Mouse (Mus musculus): ENCODE results near the gene Nr4a3. TPM values are rescaled to one million over a fixed set of nuclear protein-coding genes. Genes with fewer than 3 reads are reported as not detected.

The Nr4a3 gene
- total RNA-seq, 1 experiment, result 0.09 TPM

- H3K27ac ChIP-seq (ENCODE audit: insufficient read depth, low read depth, low read length, poor library complexity, severe bottlenecking), result no peak overlapping the region
- DNase-seq (ENCODE audit: low read depth, low spot score), result no peak
- no peaks in the 10 kb centered on the region for H3K9me3 ChIP-seq (ENCODE audit: control insufficient read depth, insufficient read depth, low read depth, low read length)
- H3K4me1 ChIP-seq (ENCODE audit: control insufficient read depth in 2 of 2, insufficient read depth in 2 of 2, low read length in 2 of 2, poor library complexity in 1 of 2), result no peaks in the 10 kb centered on the region
- H3K9ac ChIP-seq (ENCODE audit: insufficient read depth, low read depth, low read length, poor library complexity, severe bottlenecking), result no peak overlapping the region
- H3K4me3 ChIP-seq (ENCODE audit: insufficient read depth in 1 of 2, low read depth in 1 of 2, low read length in 2 of 2, poor library complexity in 1 of 2, severe bottlenecking in 1 of 2), result no peak overlapping the region
- H3K36me3 ChIP-seq (ENCODE audit: control insufficient read depth, insufficient read depth, low read length, poor library complexity, severe bottlenecking), result no peaks in the 10 kb centered on the region
- no peak for TF ChIP-seq ZC3H11A (IDR thresholded peaks at IDR 0.05; ENCODE audit: borderline replicate concordance, low read depth, low read length)
- no peak for TF ChIP-seq ZNF384 (IDR thresholded peaks at IDR 0.05; ENCODE audit: low read depth, low read length)
- TF ChIP-seq CHD2 (IDR thresholded peaks at IDR 0.05; ENCODE audit: low read depth, low read length), result no peak
- no peak for TF ChIP-seq MAFK (IDR thresholded peaks at IDR 0.05; ENCODE audit: insufficient read depth, low read depth, low read length)
- no peak for TF ChIP-seq HCFC1 (IDR thresholded peaks at IDR 0.05; ENCODE audit: borderline replicate concordance, insufficient read depth, low read length)
- in situ Hi-C loops (cut with MboI; ENCODE audit: low sequenced_read_pairs in 2 of 2, unreplicated experiment in 2 of 2), result no loop called here
Measured at GRCm38 (mm10) chr4:48073325-48073724, 28.4 kb downstream of the Nr4a3 start.

GRCm38 (mm10) chr4:48074451-48075240, 29.7 kb downstream of the Nr4a3 start:
- no peak for TF ChIP-seq HCFC1 (IDR thresholded peaks at IDR 0.05; ENCODE audit: borderline replicate concordance, insufficient read depth, low read length)
- TF ChIP-seq CHD2 (IDR thresholded peaks at IDR 0.05; ENCODE audit: low read depth, low read length), result no peak
- no peak for TF ChIP-seq ZNF384 (IDR thresholded peaks at IDR 0.05; ENCODE audit: low read depth, low read length)
- no peak for TF ChIP-seq ZC3H11A (IDR thresholded peaks at IDR 0.05; ENCODE audit: borderline replicate concordance, low read depth, low read length)
- no peak for TF ChIP-seq MAFK (IDR thresholded peaks at IDR 0.05; ENCODE audit: insufficient read depth, low read depth, low read length)
- Histone ChIP-seq H3K36me3 (ENCODE audit: control insufficient read depth, insufficient read depth, low read length, poor library complexity, severe bottlenecking) (no peaks in the 10 kb centered on the region), H3K9me3 (ENCODE audit: control insufficient read depth, insufficient read depth, low read depth, low read length) (no peaks in the 10 kb centered on the region), H3K4me3 (ENCODE audit: insufficient read depth in 1 of 2, low read depth in 1 of 2, low read length in 2 of 2, poor library complexity in 1 of 2, severe bottlenecking in 1 of 2) (no peak overlapping the region), H3K9ac (ENCODE audit: insufficient read depth, low read depth, low read length, poor library complexity, severe bottlenecking) (no peak overlapping the region), H3K4me1 (ENCODE audit: control insufficient read depth in 2 of 2, insufficient read depth in 2 of 2, low read length in 2 of 2, poor library complexity in 1 of 2) (no peaks in the 10 kb centered on the region), H3K27ac (ENCODE audit: insufficient read depth, low read depth, low read length, poor library complexity, severe bottlenecking) (no peak overlapping the region)
- no peak for DNase-seq (ENCODE audit: low read depth, low spot score)
- in situ Hi-C loops (cut with MboI; ENCODE audit: low sequenced_read_pairs in 2 of 2, unreplicated experiment in 2 of 2), result no loop called here

- in situ Hi-C loops (cut with MboI; ENCODE audit: low sequenced_read_pairs in 2 of 2, unreplicated experiment in 2 of 2), result no loop called here
- no peaks in the 10 kb centered on the region for H3K4me1 ChIP-seq (ENCODE audit: control insufficient read depth in 2 of 2, insufficient read depth in 2 of 2, low read length in 2 of 2, poor library complexity in 1 of 2)
- DNase-seq (ENCODE audit: low read depth, low spot score), result no peak
Measured at GRCm38 (mm10) chr4:48076693-48077471, 31.9 kb downstream of the Nr4a3 start.

GRCm38 (mm10) chr4:48078213-48078612, 33.3 kb downstream of the Nr4a3 start:
- Histone ChIP-seq H3K9me3 (ENCODE audit: control insufficient read depth, insufficient read depth, low read depth, low read length) (no peaks in the 10 kb centered on the region), H3K4me1 (ENCODE audit: control insufficient read depth in 2 of 2, insufficient read depth in 2 of 2, low read length in 2 of 2, poor library complexity in 1 of 2) (no peaks in the 10 kb centered on the region), H3K36me3 (ENCODE audit: control insufficient read depth, insufficient read depth, low read length, poor library complexity, severe bottlenecking) (no peaks in the 10 kb centered on the region), H3K27ac (ENCODE audit: insufficient read depth, low read depth, low read length, poor library complexity, severe bottlenecking) (no peak overlapping the region), H3K4me3 (ENCODE audit: insufficient read depth in 1 of 2, low read depth in 1 of 2, low read length in 2 of 2, poor library complexity in 1 of 2, severe bottlenecking in 1 of 2) (no peak overlapping the region), H3K9ac (ENCODE audit: insufficient read depth, low read depth, low read length, poor library complexity, severe bottlenecking) (no peak overlapping the region)
- no peak for TF ChIP-seq MAFK (IDR thresholded peaks at IDR 0.05; ENCODE audit: insufficient read depth, low read depth, low read length)
- no peak for TF ChIP-seq ZNF384 (IDR thresholded peaks at IDR 0.05; ENCODE audit: low read depth, low read length)
- TF ChIP-seq HCFC1 (IDR thresholded peaks at IDR 0.05; ENCODE audit: borderline replicate concordance, insufficient read depth, low read length), result no peak
- TF ChIP-seq CHD2 (IDR thresholded peaks at IDR 0.05; ENCODE audit: low read depth, low read length), result no peak
- no peak for TF ChIP-seq ZC3H11A (IDR thresholded peaks at IDR 0.05; ENCODE audit: borderline replicate concordance, low read depth, low read length)
- in situ Hi-C loops (cut with MboI; ENCODE audit: low sequenced_read_pairs in 2 of 2, unreplicated experiment in 2 of 2), result no loop called here
- no peak for DNase-seq (ENCODE audit: low read depth, low spot score)

More at GRCm38 (mm10) chr4:48076693-48077471, 31.9 kb downstream of the Nr4a3 start:
- Histone ChIP-seq H3K9me3 (ENCODE audit: control insufficient read depth, insufficient read depth, low read depth, low read length) (no peaks in the 10 kb centered on the region), H3K27ac (ENCODE audit: insufficient read depth, low read depth, low read length, poor library complexity, severe bottlenecking) (no peak overlapping the region), H3K4me3 (ENCODE audit: insufficient read depth in 1 of 2, low read depth in 1 of 2, low read length in 2 of 2, poor library complexity in 1 of 2, severe bottlenecking in 1 of 2) (no peak overlapping the region), H3K9ac (ENCODE audit: insufficient read depth, low read depth, low read length, poor library complexity, severe bottlenecking) (no peak overlapping the region), H3K36me3 (ENCODE audit: control insufficient read depth, insufficient read depth, low read length, poor library complexity, severe bottlenecking) (no peaks in the 10 kb centered on the region)
- TF ChIP-seq ZNF384 (IDR thresholded peaks at IDR 0.05; ENCODE audit: low read depth, low read length) (no peak), HCFC1 (IDR thresholded peaks at IDR 0.05; ENCODE audit: borderline replicate concordance, insufficient read depth, low read length) (no peak), CHD2 (IDR thresholded peaks at IDR 0.05; ENCODE audit: low read depth, low read length) (no peak)

All from ES-E14 (cell line).